Mouse (Mus musculus) MEL (cell line): ENCODE measurements at regions not wholly inside any gene's neighbourhood (a gene's known extent, or its start where the extent isn't known, plus 50 kb on each side); places are given as distances from the start of the nearest gene placed in this dataset.
"Not testable (repeated sequence)": the region's sequence is repeated elsewhere in the genome, so short reads cannot be mapped to it uniquely, and the experiment has no call there.

ENCODE experiments used
- DNase-seq: peaks from one replicate; pipeline ENCODE4 v3.0.0; 2011; ENCODE audit warnings: low read depth, low spot score
- H3K27ac ChIP-seq: 2 replicates; pipeline ENCODE4 v1.5.1; 2012; ENCODE audit warnings: low read depth, mild to moderate bottlenecking, control low read depth, low read length, moderate library complexity; ENCODE audit not compliant: control insufficient read depth
- H3K27me3 ChIP-seq, 2 experiments: fragments of 150-350 bp in 1 of 2; sonication (generic) in 1 of 2; 2 replicates each; pipeline ENCODE4 v1.6.1; 2012; ENCODE audit warnings: low read length in 2 of 2, mild to moderate bottlenecking in 2 of 2, improper control_type of control experiment in 1 of 2, moderate library complexity in 1 of 2; ENCODE audit not compliant: insufficient read depth in 2 of 2, control insufficient read depth in 1 of 2
- H3K36me3 ChIP-seq, 2 experiments: 2 replicates each; pipeline ENCODE4 v1.6.1; 2012 to 2014; ENCODE audit warnings: low read length in 2 of 2, improper control_type of control experiment in 1 of 2, inconsistent platforms in 1 of 2, mild to moderate bottlenecking in 1 of 2; ENCODE audit not compliant: insufficient read depth in 2 of 2, control insufficient read depth in 1 of 2
- H3K4me1 ChIP-seq, 2 experiments: fragments of 150-350 bp in 1 of 2; sonication (generic) in 1 of 2; 2 replicates each; pipeline ENCODE4 v1.6.1; 2012; ENCODE audit warnings: low read length in 2 of 2, improper control_type of control experiment in 1 of 2, mild to moderate bottlenecking in 1 of 2; ENCODE audit not compliant: insufficient read depth in 2 of 2, control insufficient read depth in 1 of 2
- H3K4me3 ChIP-seq, 2 experiments: fragments of 150-350 bp in 1 of 2; sonication (generic) in 1 of 2; 2 replicates each; pipeline ENCODE4 v1.5.1; 2012; ENCODE audit warnings: low read depth in 2 of 2, low read length in 2 of 2, mild to moderate bottlenecking in 2 of 2, moderate library complexity in 2 of 2, control low read depth in 1 of 2, improper control_type of control experiment in 1 of 2; ENCODE audit not compliant: control insufficient read depth in 1 of 2, insufficient read depth in 1 of 2
- H3K79me2 ChIP-seq: 2 replicates; pipeline ENCODE4 v1.6.1; 2012; ENCODE audit warnings: mild to moderate bottlenecking, low read length, moderate library complexity; ENCODE audit not compliant: control insufficient read depth, poor library complexity, insufficient read depth
- H3K9ac ChIP-seq: 2 replicates; pipeline ENCODE4 v1.6.1; 2012; ENCODE audit warnings: low read depth, mild to moderate bottlenecking, control low read depth, low read length, moderate library complexity; ENCODE audit not compliant: control insufficient read depth, poor library complexity, severe bottlenecking
- H3K9me3 ChIP-seq: fragments of 150-350 bp; sonication (generic); replicated peaks from 2 replicates; pipeline ENCODE4 v1.6.1; 2012; ENCODE audit warnings: mild to moderate bottlenecking, low read length, improper control_type of control experiment, moderate library complexity; ENCODE audit not compliant: insufficient read depth
- BHLHE40 ChIP-seq: IDR thresholded peaks from 2 replicates; pipeline ENCODE4 v1.6.1; 2012; ENCODE audit warnings: low read depth, mild to moderate bottlenecking, inconsistent platforms, low read length, improper control_type of control experiment, borderline replicate concordance
- CHD1 ChIP-seq: IDR thresholded peaks from 2 replicates; pipeline ENCODE4 v1.6.1; 2012; ENCODE audit warnings: low read depth, mild to moderate bottlenecking, inconsistent platforms, low read length, improper control_type of control experiment
- EP300 ChIP-seq, 2 experiments: IDR thresholded peaks; 2 replicates each; pipeline ENCODE4 v1.6.1; 2011; ENCODE audit warnings: improper control_type of control experiment in 2 of 2, low read length in 2 of 2, low read depth in 1 of 2, mild to moderate bottlenecking in 1 of 2
- HCFC1 ChIP-seq: IDR thresholded peaks from 2 replicates; pipeline ENCODE4 v1.6.1; 2012; ENCODE audit warnings: low read depth, mild to moderate bottlenecking, inconsistent platforms, low read length, improper control_type of control experiment, moderate library complexity
- KAT2A ChIP-seq: conservative IDR thresholded peaks from 2 replicates; pipeline ENCODE4 v1.6.1; 2012; ENCODE audit warnings: low read depth, low read length, improper control_type of control experiment, inconsistent platforms
- MYB ChIP-seq: IDR thresholded peaks from 2 replicates; pipeline ENCODE4 v1.6.1; 2011; ENCODE audit warnings: mild to moderate bottlenecking, low read depth, low read length, improper control_type of control experiment
- NRF1 ChIP-seq: IDR thresholded peaks from 2 replicates; pipeline ENCODE4 v1.6.1; 2014; ENCODE audit warnings: low read depth, mild to moderate bottlenecking, inconsistent platforms, low read length, improper control_type of control experiment, moderate library complexity; ENCODE audit not compliant: poor library complexity, insufficient read depth, severe bottlenecking
- POLR2A ChIP-seq, 2 experiments: IDR thresholded peaks; 2 replicates each; pipeline ENCODE4 v1.6.1; 2011 to 2012; ENCODE audit warnings: low read length in 2 of 2, mild to moderate bottlenecking in 2 of 2, control low read depth in 1 of 2, improper control_type of control experiment in 1 of 2, low read depth in 1 of 2, moderate library complexity in 1 of 2; ENCODE audit not compliant: control insufficient read depth in 1 of 2, insufficient read depth in 1 of 2, poor library complexity in 1 of 2
- RAD21 ChIP-seq: IDR thresholded peaks from 2 replicates; pipeline ENCODE4 v1.6.1; 2011; ENCODE audit warnings: mild to moderate bottlenecking, low read depth, low read length, improper control_type of control experiment
- RCOR1 ChIP-seq: IDR thresholded peaks from 2 replicates; pipeline ENCODE4 v1.6.1; 2012; ENCODE audit warnings: low read depth, mild to moderate bottlenecking, inconsistent platforms, low read length, improper control_type of control experiment
- SIN3A ChIP-seq: IDR thresholded peaks from 2 replicates; pipeline ENCODE4 v1.6.1; 2012; ENCODE audit warnings: low read length, improper control_type of control experiment, inconsistent platforms
- TCF12 ChIP-seq: IDR thresholded peaks from 2 replicates; pipeline ENCODE4 v1.6.1; 2014; ENCODE audit warnings: low read depth, mild to moderate bottlenecking, inconsistent platforms, low read length, improper control_type of control experiment, moderate library complexity
- ZNF384 ChIP-seq: IDR thresholded peaks from 2 replicates; pipeline ENCODE4 v1.6.1; 2012; ENCODE audit warnings: low read depth, mild to moderate bottlenecking, inconsistent platforms, low read length, improper control_type of control experiment

GRCm38 (mm10) chr16:29764376-29764775 is 185.2 kb downstream of the Opa1 start:
- TF ChIP-seq POLR2A (IDR thresholded peaks at IDR 0.05; ENCODE audit: control insufficient read depth in 1 of 2, insufficient read depth in 1 of 2, low read depth in 1 of 2, low read length in 2 of 2, poor library complexity in 1 of 2) (no peak), KAT2A (no peak), CHD1 (no peak), ZNF384 (no peak), HCFC1 (no peak), MYB (no peak), RCOR1 (no peak), SIN3A (no peak), TCF12 (no peak), RAD21 (no peak)
- Histone ChIP-seq H3K36me3 (no peaks in the 10 kb centered on the region), H3K79me2 (no peaks in the 10 kb centered on the region), H3K4me3 (no peak overlapping the region), H3K9ac (no peak overlapping the region), H3K27me3 (peaks cover 0 to 3% of the 10 kb centered on the region in 2 experiments; a peak in 2 of 4 replicates), H3K27ac (no peak overlapping the region), H3K9me3 (no peaks in the 10 kb centered on the region), H3K4me1 (no peaks in the 10 kb centered on the region)
- DNase-seq, result no peak

- H3K27ac ChIP-seq, H3K4me1 ChIP-seq, DNase-seq, H3K9ac ChIP-seq, H3K79me2 ChIP-seq, H3K36me3 ChIP-seq, H3K27me3 ChIP-seq, H3K4me3 ChIP-seq, H3K9me3 ChIP-seq: not testable (repeated sequence)
Observed at GRCm38 (mm10) chr16:29765801-29766200, 186.7 kb downstream of the Opa1 start.

- no peak overlapping the region for H3K27ac ChIP-seq
Observed at GRCm38 (mm10) chr16:29771320-29771719, 192.2 kb downstream of the Opa1 start.

More at GRCm38 (mm10) chr16:29771320-29771719, 192.2 kb downstream of the Opa1 start:
- DNase-seq, result no peak
- H3K79me2 ChIP-seq, result no peaks in the 10 kb centered on the region
- no peaks in the 10 kb centered on the region for H3K27me3 ChIP-seq
- H3K9me3 ChIP-seq, result no peaks in the 10 kb centered on the region
- no peak overlapping the region for H3K4me3 ChIP-seq
- H3K9ac ChIP-seq, result no peak overlapping the region
- TF ChIP-seq NRF1 (no peak), EP300 (IDR thresholded peaks at IDR 0.05; ENCODE audit: low read depth in 1 of 2, low read length in 2 of 2) (no peak), BHLHE40 (no peak)
- no peaks in the 10 kb centered on the region for H3K36me3 ChIP-seq
- H3K4me1 ChIP-seq, result no peaks in the 10 kb centered on the region
